Mouse (Mus musculus): ENCODE data around the gene Pla2g2c. TPM values are rescaled to one million over a fixed set of nuclear protein-coding genes. Genes with fewer than 3 reads are reported as not detected.

The Pla2g2c gene
- polyA plus RNA-seq, 1 experiment, result 0.29 TPM

GRCm38 (mm10) chr4:138704169-138704568 is 20.4 kb upstream of the Pla2g2c start:
- Histone ChIP-seq H3K4me3 (ENCODE audit: insufficient read depth, low read length) (no peak overlapping the region), H3K27ac (ENCODE audit: insufficient read depth, low read length) (no peak overlapping the region), H3K4me1 (ENCODE audit: control insufficient read depth, insufficient read depth, low read length) (no peaks in the 10 kb centered on the region)
- no peak for TF ChIP-seq POLR2A (IDR thresholded peaks at IDR 0.05; ENCODE audit: extremely low read depth, insufficient read depth, low read length)
- no peak for TF ChIP-seq CTCF (IDR thresholded peaks at IDR 0.05; ENCODE audit: extremely low read depth, insufficient read depth, low read length)

- peaks cover 2% of the 10 kb centered on the region; the same call in 1 of the 2 replicates for H3K4me1 ChIP-seq (ENCODE audit: control insufficient read depth, insufficient read depth, low read length)
- TF ChIP-seq POLR2A (IDR thresholded peaks at IDR 0.05; ENCODE audit: extremely low read depth, insufficient read depth, low read length), result no peak
- no peak for TF ChIP-seq CTCF (IDR thresholded peaks at IDR 0.05; ENCODE audit: extremely low read depth, insufficient read depth, low read length)
- no peak overlapping the region for H3K4me3 ChIP-seq (ENCODE audit: insufficient read depth, low read length)
- H3K27ac ChIP-seq (ENCODE audit: insufficient read depth, low read length), result no peak overlapping the region
Observed at GRCm38 (mm10) chr4:138706620-138707019, 18.0 kb upstream of the Pla2g2c start.

GRCm38 (mm10) chr4:138708636-138709035 is 16.0 kb upstream of the Pla2g2c start:
- H3K4me3 ChIP-seq (ENCODE audit: insufficient read depth, low read length), result no peak overlapping the region
- peak; percentile 65 for TF ChIP-seq CTCF (IDR thresholded peaks at IDR 0.05; ENCODE audit: extremely low read depth, insufficient read depth, low read length)
- no peak for TF ChIP-seq POLR2A (IDR thresholded peaks at IDR 0.05; ENCODE audit: extremely low read depth, insufficient read depth, low read length)
- no peak overlapping the region for H3K27ac ChIP-seq (ENCODE audit: insufficient read depth, low read length)
- peaks cover 2% of the 10 kb centered on the region; the same call in 1 of the 2 replicates for H3K4me1 ChIP-seq (ENCODE audit: control insufficient read depth, insufficient read depth, low read length)

GRCm38 (mm10) chr4:138709246-138709645 is 15.3 kb upstream of the Pla2g2c start:
- Histone ChIP-seq H3K27ac (ENCODE audit: insufficient read depth, low read length) (no peak overlapping the region), H3K4me3 (ENCODE audit: insufficient read depth, low read length) (no peak overlapping the region), H3K4me1 (ENCODE audit: control insufficient read depth, insufficient read depth, low read length) (peaks cover 2% of the 10 kb centered on the region; the same call in 1 of the 2 replicates)
- TF ChIP-seq POLR2A (IDR thresholded peaks at IDR 0.05; ENCODE audit: extremely low read depth, insufficient read depth, low read length) (no peak), CTCF (IDR thresholded peaks at IDR 0.05; ENCODE audit: extremely low read depth, insufficient read depth, low read length) (no peak)

GRCm38 (mm10) chr4:138709944-138710343 is 14.6 kb upstream of the Pla2g2c start:
- TF ChIP-seq CTCF (IDR thresholded peaks at IDR 0.05; ENCODE audit: extremely low read depth, insufficient read depth, low read length) (no peak), POLR2A (IDR thresholded peaks at IDR 0.05; ENCODE audit: extremely low read depth, insufficient read depth, low read length) (no peak)
- no peak overlapping the region; the same call in 1 of the 2 replicates for H3K27ac ChIP-seq (ENCODE audit: insufficient read depth, low read length)
- peaks cover 2% of the 10 kb centered on the region; the same call in 1 of the 2 replicates for H3K4me1 ChIP-seq (ENCODE audit: control insufficient read depth, insufficient read depth, low read length)
- H3K4me3 ChIP-seq (ENCODE audit: insufficient read depth, low read length), result no peak overlapping the region

GRCm38 (mm10) chr4:138710633-138711032 is 14.0 kb upstream of the Pla2g2c start:
- H3K4me3 ChIP-seq (ENCODE audit: insufficient read depth, low read length), result no peak overlapping the region
- no peak overlapping the region for H3K27ac ChIP-seq (ENCODE audit: insufficient read depth, low read length)
- TF ChIP-seq CTCF (IDR thresholded peaks at IDR 0.05; ENCODE audit: extremely low read depth, insufficient read depth, low read length), result no peak
- no peak for TF ChIP-seq POLR2A (IDR thresholded peaks at IDR 0.05; ENCODE audit: extremely low read depth, insufficient read depth, low read length)
- peaks cover 2% of the 10 kb centered on the region; the same call in 1 of the 2 replicates for H3K4me1 ChIP-seq (ENCODE audit: control insufficient read depth, insufficient read depth, low read length)

- H3K4me3 ChIP-seq (ENCODE audit: insufficient read depth, low read length), result no peak overlapping the region
- peaks cover 2% of the 10 kb centered on the region; the same call in 1 of the 2 replicates for H3K4me1 ChIP-seq (ENCODE audit: control insufficient read depth, insufficient read depth, low read length)
- no peak for TF ChIP-seq CTCF (IDR thresholded peaks at IDR 0.05; ENCODE audit: extremely low read depth, insufficient read depth, low read length)
- TF ChIP-seq POLR2A (IDR thresholded peaks at IDR 0.05; ENCODE audit: extremely low read depth, insufficient read depth, low read length), result no peak
- H3K27ac ChIP-seq (ENCODE audit: insufficient read depth, low read length), result no peak overlapping the region
Observed at GRCm38 (mm10) chr4:138711051-138711820, 13.4 kb upstream of the Pla2g2c start.

- H3K27ac ChIP-seq (ENCODE audit: insufficient read depth, low read length), result no peak overlapping the region
- TF ChIP-seq POLR2A (IDR thresholded peaks at IDR 0.05; ENCODE audit: extremely low read depth, insufficient read depth, low read length) (no peak), CTCF (IDR thresholded peaks at IDR 0.05; ENCODE audit: extremely low read depth, insufficient read depth, low read length) (no peak)
- peaks cover 3% of the 10 kb centered on the region; the same call in 1 of the 2 replicates for H3K4me1 ChIP-seq (ENCODE audit: control insufficient read depth, insufficient read depth, low read length)
- no peak overlapping the region for H3K4me3 ChIP-seq (ENCODE audit: insufficient read depth, low read length)
Observed at GRCm38 (mm10) chr4:138712096-138712495, 12.5 kb upstream of the Pla2g2c start.

GRCm38 (mm10) chr4:138712621-138713020 is 12.0 kb upstream of the Pla2g2c start:
- H3K4me3 ChIP-seq (ENCODE audit: insufficient read depth, low read length), result no peak overlapping the region
- peaks cover 4% of the 10 kb centered on the region; the same call in 1 of the 2 replicates for H3K4me1 ChIP-seq (ENCODE audit: control insufficient read depth, insufficient read depth, low read length)
- H3K27ac ChIP-seq (ENCODE audit: insufficient read depth, low read length), result no peak overlapping the region
- TF ChIP-seq CTCF (IDR thresholded peaks at IDR 0.05; ENCODE audit: extremely low read depth, insufficient read depth, low read length) (no peak), POLR2A (IDR thresholded peaks at IDR 0.05; ENCODE audit: extremely low read depth, insufficient read depth, low read length) (no peak)

- TF ChIP-seq CTCF (IDR thresholded peaks at IDR 0.05; ENCODE audit: extremely low read depth, insufficient read depth, low read length) (no peak), POLR2A (IDR thresholded peaks at IDR 0.05; ENCODE audit: extremely low read depth, insufficient read depth, low read length) (no peak)
- no peak overlapping the region for H3K4me3 ChIP-seq (ENCODE audit: insufficient read depth, low read length)
- no peak overlapping the region for H3K27ac ChIP-seq (ENCODE audit: insufficient read depth, low read length)
- peaks cover 10% of the 10 kb centered on the region for H3K4me1 ChIP-seq (ENCODE audit: control insufficient read depth, insufficient read depth, low read length)
Observed at GRCm38 (mm10) chr4:138714186-138714585, 10.4 kb upstream of the Pla2g2c start.
